Mouse (Mus musculus) embryonic facial prominence, embryonic 10.5 days (tissue): ENCODE results near the gene Atg10. TPM values are rescaled to one million over a fixed set of nuclear protein-coding genes. Genes with fewer than 3 reads are reported as not detected.
A peak's percentile ranks its signal among the peaks of the same experiment; 100 is the strongest.

Experiments
- DNase-seq: peaks from one replicate; pipeline ENCODE4 v3.0.0-alpha.2; 2017; ENCODE audit warnings: low spot score
- H3K27ac ChIP-seq: fragments of 300-500 bp; sonication (generic); replicated peaks from 2 replicates; pipeline ENCODE4 v1.5.1; 2016; ENCODE audit warnings: mild to moderate bottlenecking
- H3K27me3 ChIP-seq: fragments of 300-500 bp; sonication (generic); replicated peaks from 2 replicates; pipeline ENCODE4 v1.6.1; 2016; ENCODE audit warnings: low read depth, mild to moderate bottlenecking; ENCODE audit not compliant: poor library complexity, severe bottlenecking
- H3K36me3 ChIP-seq: fragments of 300-500 bp; sonication (generic); replicated peaks from 2 replicates; pipeline ENCODE4 v1.6.1; 2016; ENCODE audit warnings: mild to moderate bottlenecking, moderate library complexity
- H3K4me1 ChIP-seq: fragments of 300-500 bp; sonication (generic); 2 replicates; pipeline ENCODE4 v1.6.1; 2016
- H3K4me3 ChIP-seq: fragments of 300-500 bp; sonication (generic); 2 replicates; pipeline ENCODE4 v1.5.1; 2016; ENCODE audit warnings: mild to moderate bottlenecking, moderate library complexity
- H3K9me3 ChIP-seq: fragments of 300-500 bp; sonication (generic); 2 replicates; pipeline ENCODE4 v1.6.1; 2016; ENCODE audit warnings: mild to moderate bottlenecking
- WGBS: fragments of 180-500 bp; shearing (Covaris S2); methylation state at CpG from one replicate; pipeline ENCODE4 v1.1.7; 2016; 5-methylcytosine and 5-hydroxymethylcytosine counted together
- polyA plus RNA-seq: library from polyadenylated mRNA; unstranded; fragments of >200 nt; fragmentation: Nextera tagmentation; extraction: Ambion mirVana; gene quantifications from 2 replicates; pipeline ENCODE4 v1.2.1, GENCODE M21; 2016

The Atg10 gene
- polyA plus RNA-seq, 1 experiment from 2014 or later, result 10.5 TPM

- H3K4me1 ChIP-seq, result no peaks in the 10 kb centered on the region
- H3K27me3 ChIP-seq, result no peaks in the 10 kb centered on the region
- H3K27ac ChIP-seq, result no peak overlapping the region
- no peak overlapping the region for H3K4me3 ChIP-seq
- 82% methylated on average over 17 of the region's 17 CpGs for WGBS
- no peaks in the 10 kb centered on the region for H3K36me3 ChIP-seq
- DNase-seq, result no peak
- no peaks in the 10 kb centered on the region for H3K9me3 ChIP-seq
Measured at GRCm38 (mm10) chr13:90912760-90913674, 310.8 kb downstream of the Atg10 start.

- Histone ChIP-seq H3K27me3 (no peaks in the 10 kb centered on the region), H3K4me1 (no peaks in the 10 kb centered on the region), H3K27ac (no peak overlapping the region), H3K9me3 (0 out of 2 replicates have a peak, but pooled peaks cover 2% of the 10 kb centered on the region), H3K36me3 (no peaks in the 10 kb centered on the region), H3K4me3 (no peak overlapping the region)
- DNase-seq, result no peak
- WGBS, result 90% methylated on average over 12 of the region's 12 CpGs
Measured at GRCm38 (mm10) chr13:90907376-90907775, 316.4 kb downstream of the Atg10 start.

GRCm38 (mm10) chr13:90905176-90905575 is 318.6 kb downstream of the Atg10 start, which contains the start of gene Atp6ap1l:
TSS of gene Atp6ap1l (minus strand) at chr13:90905355.
- no peak for DNase-seq
- no peaks in the 10 kb centered on the region for H3K27me3 ChIP-seq
- no peaks in the 10 kb centered on the region for H3K36me3 ChIP-seq
- H3K27ac ChIP-seq, result no peak within 1 kb of the TSS
- H3K4me1 ChIP-seq, result no peaks in the 10 kb centered on the region
- H3K9me3 ChIP-seq, result 0 out of 2 replicates have a peak, but pooled peaks cover 2% of the 10 kb centered on the region
- 92% methylated on average over 5 of the region's 5 CpGs for WGBS
- H3K4me3 ChIP-seq, result no peak within 1 kb of the TSS

GRCm38 (mm10) chr13:90896821-90897220 is 326.9 kb downstream of the Atg10 start:
- no peaks in the 10 kb centered on the region for H3K27me3 ChIP-seq
- 92% methylated on average over 12 of the region's 12 CpGs for WGBS
- H3K4me1 ChIP-seq, result no peaks in the 10 kb centered on the region

GRCm38 (mm10) chr13:90896098-90896497 is 327.7 kb downstream of the Atg10 start:
- no peaks in the 10 kb centered on the region for H3K4me1 ChIP-seq
- no peaks in the 10 kb centered on the region for H3K9me3 ChIP-seq
- no peak overlapping the region for H3K27ac ChIP-seq
- H3K27me3 ChIP-seq, result no peaks in the 10 kb centered on the region
- 22% methylated on average over 2 of the region's 2 CpGs for WGBS
- DNase-seq, result no peak
- no peak overlapping the region for H3K4me3 ChIP-seq
- no peaks in the 10 kb centered on the region for H3K36me3 ChIP-seq

More at GRCm38 (mm10) chr13:90896821-90897220, 326.9 kb downstream of the Atg10 start:
- H3K36me3 ChIP-seq, result no peaks in the 10 kb centered on the region
- no peaks in the 10 kb centered on the region for H3K9me3 ChIP-seq
- no peak overlapping the region for H3K4me3 ChIP-seq
- DNase-seq, result no peak
- H3K27ac ChIP-seq, result no peak overlapping the region

- Histone ChIP-seq H3K4me3 (no peak overlapping the region), H3K4me1 (no peaks in the 10 kb centered on the region), H3K36me3 (no peaks in the 10 kb centered on the region), H3K9me3 (no peaks in the 10 kb centered on the region), H3K27me3 (no peaks in the 10 kb centered on the region), H3K27ac (no peak overlapping the region)
- no peak for DNase-seq
- WGBS, result 93% methylated on average over 4 of the region's 4 CpGs
Measured at GRCm38 (mm10) chr13:90894819-90895218, 328.9 kb downstream of the Atg10 start.

- DNase-seq, result no peak
- no peak overlapping the region for H3K4me3 ChIP-seq
- peaks cover 10% of the 10 kb centered on the region for H3K4me1 ChIP-seq
- H3K36me3 ChIP-seq, result no peaks in the 10 kb centered on the region
- 91% methylated on average over 5 of the region's 5 CpGs for WGBS
- no peaks in the 10 kb centered on the region for H3K9me3 ChIP-seq
- no peaks in the 10 kb centered on the region for H3K27me3 ChIP-seq
- H3K27ac ChIP-seq, result no peak overlapping the region
Measured at GRCm38 (mm10) chr13:90890111-90890510, 333.7 kb downstream of the Atg10 start.

GRCm38 (mm10) chr13:90886568-90886983 is 337.2 kb downstream of the Atg10 start:
- 0 out of 2 replicates have a peak overlapping the region, but pooled peaks have one; percentile 30 for H3K27ac ChIP-seq
- DNase-seq, result peak; percentile 79
- under 1% methylated on average over 18 of the region's 18 CpGs for WGBS

GRCm38 (mm10) chr13:90885856-90886532 is 337.8 kb downstream of the Atg10 start:
- no peaks in the 10 kb centered on the region for H3K9me3 ChIP-seq
- 44% methylated on average over 13 of the region's 13 CpGs for WGBS
- H3K27me3 ChIP-seq, result no peaks in the 10 kb centered on the region
- no peaks in the 10 kb centered on the region for H3K36me3 ChIP-seq
- H3K4me3 ChIP-seq, result peak overlapping the region; percentile 55
- 0 out of 2 replicates have a peak overlapping the region, but pooled peaks have one; percentile 30 for H3K27ac ChIP-seq
- peaks cover 10% of the 10 kb centered on the region for H3K4me1 ChIP-seq
- DNase-seq, result peak; percentile 14

More at GRCm38 (mm10) chr13:90886568-90886983, 337.2 kb downstream of the Atg10 start:
- H3K4me1 ChIP-seq, result peaks cover 10% of the 10 kb centered on the region
- H3K27me3 ChIP-seq, result no peaks in the 10 kb centered on the region
- H3K9me3 ChIP-seq, result no peaks in the 10 kb centered on the region
- no peaks in the 10 kb centered on the region for H3K36me3 ChIP-seq
- peak overlapping the region; percentile 55 for H3K4me3 ChIP-seq

Other genes starting within 250 kb of the Atg10 start
- 142 and 160 TPM in 2 replicates for gene Ssbp2, start 236.3 kb upstream of the Atg10 start, polyA plus RNA-seq